Mouse (Mus musculus): ENCODE data around the gene Aatk.

Gene Aatk

GRCm38 (mm10) chr11:119989115-119989564 lies 57.8 kb downstream of the Aatk start:
- DNase-seq (ENCODE audit: low read depth) = no peak

GRCm38 (mm10) chr11:119988391-119988790 lies 58.6 kb downstream of the Aatk start:
- no peak for DNase-seq (ENCODE audit: low read depth)

- no peak for DNase-seq (ENCODE audit: low read depth)
Observed at GRCm38 (mm10) chr11:119987876-119988275, 59.1 kb downstream of the Aatk start.

- DNase-seq (ENCODE audit: low read depth) = no peak
Observed at GRCm38 (mm10) chr11:119986751-119987425, 60.1 kb downstream of the Aatk start.

- DNase-seq (ENCODE audit: low read depth) = no peak
Observed at GRCm38 (mm10) chr11:119983151-119983550, 63.8 kb downstream of the Aatk start.

GRCm38 (mm10) chr11:119982236-119982635 lies 64.7 kb downstream of the Aatk start:
- DNase-seq (ENCODE audit: low read depth) = no peak

- DNase-seq (ENCODE audit: low read depth) = no peak
Observed at GRCm38 (mm10) chr11:119981769-119982168, 65.2 kb downstream of the Aatk start.

GRCm38 (mm10) chr11:119979596-119980385 lies 67.2 kb downstream of the Aatk start:
- DNase-seq (ENCODE audit: low read depth) = no peak

GRCm38 (mm10) chr11:119978701-119979100 lies 68.3 kb downstream of the Aatk start:
- DNase-seq (ENCODE audit: low read depth) = no peak

GRCm38 (mm10) chr11:119975739-119976501 lies 71.0 kb downstream of the Aatk start:
- no peak for DNase-seq (ENCODE audit: low read depth)

- no peak for DNase-seq (ENCODE audit: low read depth)
Observed at GRCm38 (mm10) chr11:119973789-119974188, 73.2 kb downstream of the Aatk start.

- DNase-seq (ENCODE audit: low read depth) = no peak
Observed at GRCm38 (mm10) chr11:119970021-119970851, 76.7 kb downstream of the Aatk start.

- no peak for DNase-seq (ENCODE audit: low read depth)
Observed at GRCm38 (mm10) chr11:119967892-119968291, 79.1 kb downstream of the Aatk start.

- DNase-seq (ENCODE audit: low read depth) = no peak
Observed at GRCm38 (mm10) chr11:119967401-119967800, 79.6 kb downstream of the Aatk start.

- no peak for DNase-seq (ENCODE audit: low read depth)
Observed at GRCm38 (mm10) chr11:119966294-119966693, 80.7 kb downstream of the Aatk start.

- no peak for DNase-seq (ENCODE audit: low read depth)
Observed at GRCm38 (mm10) chr11:119965053-119965452, 81.9 kb downstream of the Aatk start.

GRCm38 (mm10) chr11:119961511-119961910 lies 85.5 kb downstream of the Aatk start:
- no peak for DNase-seq (ENCODE audit: low read depth)

GRCm38 (mm10) chr11:119960671-119961070 lies 86.3 kb downstream of the Aatk start:
- DNase-seq (ENCODE audit: low read depth) = no peak

GRCm38 (mm10) chr11:119959714-119960113 lies 87.3 kb downstream of the Aatk start:
- no peak for DNase-seq (ENCODE audit: low read depth)

- no peak for DNase-seq (ENCODE audit: low read depth)
Observed at GRCm38 (mm10) chr11:119958856-119959255, 88.1 kb downstream of the Aatk start.
